In the genomic region with DNA sequence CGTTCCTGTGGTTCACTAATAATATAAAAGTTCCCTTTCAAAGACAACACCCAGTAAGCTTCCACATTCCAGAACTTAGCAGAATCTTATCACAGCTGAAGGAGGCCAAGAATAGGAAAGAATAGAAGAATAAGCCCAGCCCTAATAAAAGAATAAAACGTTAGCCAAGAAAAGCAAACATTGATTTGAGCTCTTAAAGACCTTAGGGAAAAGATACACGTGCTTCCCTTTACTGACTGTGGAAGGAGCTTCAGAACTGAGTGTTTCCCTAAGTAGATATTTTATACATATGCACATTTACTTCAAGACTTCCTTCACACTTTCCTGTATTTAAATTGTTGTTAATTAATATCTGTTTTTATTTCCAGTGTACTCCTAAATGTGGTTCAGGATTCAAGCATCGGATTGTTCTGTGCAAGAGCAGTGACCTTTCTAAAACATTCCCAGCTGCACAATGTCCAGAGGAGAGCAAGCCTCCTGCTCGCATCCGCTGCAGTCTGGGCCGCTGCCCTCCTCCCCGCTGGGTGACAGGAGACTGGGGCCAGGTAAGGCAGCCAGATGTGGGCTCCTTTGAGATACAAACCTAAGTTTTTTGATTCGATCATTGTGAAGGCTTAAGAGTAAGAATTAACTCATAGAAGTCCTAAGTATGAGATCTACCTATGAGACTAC, we compare ENCODE assay signal across 24 mouse cellular contexts.
DNase-seq lines count a peak whose midpoint lies in the region; ATAC-seq and TF ChIP-seq lines count a peak whose summit lies in the region.
"Had no signal": no experiment of that assay in that cellular context is flagged by ENCODE, and none has a peak within 500 bp of the region (broad histone marks: within the 10 kb centered on the region; RNA-seq: fewer than 3 reads in every experiment).

No protein-coding gene starts in this region.

- no peak overlapping the region for H3K9ac ChIP-seq in heart, embryonic 11.5 days (ENCODE audit: low read depth, low read length)
- H3K9ac ChIP-seq in limb, embryonic 14.5 days (ENCODE audit: low read depth, low read length, severe bottlenecking) = no peak overlapping the region
- H3K9ac ChIP-seq in embryonic facial prominence, embryonic 14.5 days (ENCODE audit: low read depth, low read length) = no peak overlapping the region
- H3K9ac ChIP-seq: forebrain, embryonic 12.5 days; hindbrain, embryonic 15.5 days; limb, embryonic 12.5 days; liver, embryonic 12.5 days; lung, embryonic 14.5 days had no signal

- no peak for ATAC-seq in heart, embryonic 11.5 days (replicated peaks; ENCODE audit: insufficient number of reproducible peaks, low FRiP score, low TSS enrichment)
- ATAC-seq in limb, embryonic 14.5 days (ENCODE audit: low FRiP score, low read depth) = 0 out of 2 replicates have a peak, but pooled peaks have one; percentile 62
- no peak for ATAC-seq in embryonic facial prominence, embryonic 14.5 days (ENCODE audit: low read depth)
- ATAC-seq: CD4-positive, CD25-positive, alpha-beta regulatory T cell, adult 4 months; liver, embryonic 12.5 days; midbrain, embryonic 16.5 days; Patski had no signal

- H3K27me3 ChIP-seq in heart, embryonic 11.5 days (ENCODE audit: control insufficient read depth, insufficient read depth, low read length) = no peaks in the 10 kb centered on the region
- H3K27me3 ChIP-seq in limb, embryonic 14.5 days (ENCODE audit: control insufficient read depth, insufficient read depth, low read length) = no peaks in the 10 kb centered on the region
- H3K27me3 ChIP-seq in limb, embryonic 10.5 days (ENCODE audit: low read depth, poor library complexity, severe bottlenecking) = no peaks in the 10 kb centered on the region
- H3K27me3 ChIP-seq in embryonic facial prominence, embryonic 14.5 days (replicated peaks; ENCODE audit: control insufficient read depth, insufficient read depth, low read length) = no peaks in the 10 kb centered on the region
- H3K27me3 ChIP-seq: forebrain, embryonic 12.5 days; hindbrain, embryonic 15.5 days; limb, embryonic 12.5 days; liver, embryonic 12.5 days; Patski had no signal

- H3K9me3 ChIP-seq in heart, embryonic 11.5 days (replicated peaks; ENCODE audit: control insufficient read depth, low read length) = no peaks in the 10 kb centered on the region
- H3K9me3 ChIP-seq in limb, embryonic 14.5 days (ENCODE audit: control insufficient read depth, low read length) = no peaks in the 10 kb centered on the region
- no peaks in the 10 kb centered on the region for H3K9me3 ChIP-seq in limb, embryonic 10.5 days (replicated peaks)
- H3K9me3 ChIP-seq in embryonic facial prominence, embryonic 14.5 days (ENCODE audit: control insufficient read depth, low read length) = no peaks in the 10 kb centered on the region
- H3K9me3 ChIP-seq: forebrain, embryonic 12.5 days; hindbrain, embryonic 15.5 days; limb, embryonic 12.5 days; liver, embryonic 12.5 days; midbrain, embryonic 10.5 days had no signal

- WGBS in heart, embryonic 11.5 days (ENCODE audit: insufficient replicate concordance) = 73% methylated on average over 9 of the region's 9 CpGs
- 64% methylated on average over 9 of the region's 9 CpGs for WGBS in limb, embryonic 14.5 days
- 88% methylated on average over 9 of the region's 9 CpGs for WGBS in limb, embryonic 10.5 days
- 71% methylated on average over 9 of the region's 9 CpGs for WGBS in embryonic facial prominence, embryonic 14.5 days

- TF ChIP-seq POLR2A in limb, embryonic 14.5 days (IDR thresholded peaks at IDR 0.05; ENCODE audit: borderline replicate concordance, extremely low read depth, insufficient read depth, insufficient read length) = no peak

- no peaks in the 10 kb centered on the region for H3K36me3 ChIP-seq in heart, embryonic 11.5 days (ENCODE audit: control insufficient read depth, insufficient read depth, low read length)
- H3K36me3 ChIP-seq in limb, embryonic 14.5 days (ENCODE audit: control insufficient read depth, insufficient read depth, low read length) = peaks cover 15% of the 10 kb centered on the region
- H3K36me3 ChIP-seq in limb, embryonic 10.5 days = no peaks in the 10 kb centered on the region
- no peaks in the 10 kb centered on the region for H3K36me3 ChIP-seq in embryonic facial prominence, embryonic 14.5 days (ENCODE audit: control insufficient read depth, insufficient read depth, low read length)
- H3K36me3 ChIP-seq: hindbrain, embryonic 15.5 days; liver, embryonic 12.5 days had no signal

- peak; percentile 9 for DNase-seq in heart, adult 8-10 months (ENCODE audit: low spot score)
- DNase-seq in heart, postnatal 10 days = peak; percentile 13 to 18
- no peak for DNase-seq in heart, postnatal 25 days (ENCODE audit: low spot score)
- DNase-seq in limb, embryonic 14.5 days (ENCODE audit: low spot score) = peak; percentile 44
- DNase-seq in limb, embryonic 10.5 days (ENCODE audit: low spot score) = no peak
- peak; percentile 53 for DNase-seq in embryonic facial prominence, embryonic 14.5 days (ENCODE audit: low spot score)
- DNase-seq in Muller cell, postnatal 12 days (ENCODE audit: inconsistent ontology term) = no peak
- DNase-seq: adrenal gland, postnatal 36 days; cerebellum, adult 9-11 months; gastrocnemius, postnatal 25 days; kidney, postnatal 36 days; layer of hippocampus, postnatal 36 days; lung, embryonic 14.5 days; thymus, postnatal 25 days had no signal

- no peak overlapping the region for H3K4me2 ChIP-seq in heart, embryonic 11.5 days
- H3K4me2 ChIP-seq in limb, embryonic 14.5 days (replicated peaks; ENCODE audit: low read depth, low read length, severe bottlenecking) = no peak overlapping the region
- H3K4me2 ChIP-seq in embryonic facial prominence, embryonic 14.5 days (ENCODE audit: low read depth, low read length) = no peak overlapping the region
- H3K4me2 ChIP-seq: forebrain, embryonic 12.5 days; hindbrain, embryonic 15.5 days; limb, embryonic 12.5 days; liver, embryonic 12.5 days; lung, embryonic 14.5 days had no signal

- intact Hi-C loops in heart, postnatal 10 days (cut with DNase I) = no loop called here
- intact Hi-C loops in heart, postnatal 25 days (cut with DNase I) = no loop called here

- no peaks in the 10 kb centered on the region for H3K4me1 ChIP-seq in heart, embryonic 11.5 days (ENCODE audit: control insufficient read depth, insufficient read depth, low read length)
- no peaks in the 10 kb centered on the region for H3K4me1 ChIP-seq in limb, embryonic 14.5 days (ENCODE audit: control insufficient read depth, insufficient read depth, low read length)
- H3K4me1 ChIP-seq in limb, embryonic 10.5 days = no peaks in the 10 kb centered on the region
- H3K4me1 ChIP-seq in embryonic facial prominence, embryonic 14.5 days (ENCODE audit: control insufficient read depth, insufficient read depth, low read length) = no peaks in the 10 kb centered on the region
- H3K4me1 ChIP-seq: forebrain, embryonic 12.5 days; hindbrain, embryonic 15.5 days; limb, embryonic 12.5 days; liver, embryonic 12.5 days; midbrain, embryonic 10.5 days had no signal

- no peak overlapping the region for H3K4me3 ChIP-seq in heart, embryonic 11.5 days (ENCODE audit: low read depth, low read length)
- no peak overlapping the region for H3K4me3 ChIP-seq in limb, embryonic 14.5 days (replicated peaks; ENCODE audit: low read length)
- no peak overlapping the region for H3K4me3 ChIP-seq in limb, embryonic 10.5 days
- no peak overlapping the region for H3K4me3 ChIP-seq in embryonic facial prominence, embryonic 14.5 days (ENCODE audit: low read depth, low read length)
- H3K4me3 ChIP-seq: erythroblast, embryonic 14.5 days; forebrain, embryonic 12.5 days; hindbrain, embryonic 15.5 days; limb, embryonic 12.5 days; liver, embryonic 12.5 days; midbrain, embryonic 10.5 days had no signal

- no peak overlapping the region for H3K27ac ChIP-seq in heart, embryonic 11.5 days (ENCODE audit: low read depth, low read length)
- no peak overlapping the region for H3K27ac ChIP-seq in limb, embryonic 14.5 days (replicated peaks; ENCODE audit: low read depth, low read length)
- no peak overlapping the region for H3K27ac ChIP-seq in limb, embryonic 10.5 days
- H3K27ac ChIP-seq in embryonic facial prominence, embryonic 14.5 days (replicated peaks; ENCODE audit: low read depth, low read length) = no peak overlapping the region; the same call in 1 of the 2 replicates
- H3K27ac ChIP-seq: forebrain, embryonic 12.5 days; hindbrain, embryonic 15.5 days; limb, embryonic 12.5 days; liver, embryonic 12.5 days; midbrain, embryonic 10.5 days had no signal

Comparison
In these comparisons a context has a peak if more than half of its experiments do, and no peak if none do; other contexts are left out.
1. DNase-seq: peak in heart, adult 8-10 months (single experiment), heart, postnatal 10 days (2 of 2), limb, embryonic 14.5 days (single experiment) and embryonic facial prominence, embryonic 14.5 days (single experiment); none in heart, postnatal 25 days (single experiment), limb, embryonic 10.5 days (single experiment) and Muller cell, postnatal 12 days (single experiment).